Mouse (Mus musculus): Measurements from ENCODE around the gene Nanog.
"Not testable (repeated sequence)": the region's sequence is repeated elsewhere in the genome, so short reads cannot be mapped to it uniquely, and the experiment has no call there.

Gene Nanog

GRCm38 (mm10) chr6:122702480-122703124, 4.7 kb upstream of the Nanog start:
- DNase-seq (ENCODE audit: low spot score) = peak; percentile 93

- DNase-seq (ENCODE audit: low spot score) = no peak
These were observed 4.0 kb upstream of the Nanog start for GRCm38 (mm10) chr6:122703251-122703650.

GRCm38 (mm10) chr6:122703706-122704105, 3.6 kb upstream of the Nanog start:
- no peak for DNase-seq (ENCODE audit: low spot score)

- no peak for DNase-seq (ENCODE audit: low spot score)
These were observed 900 bp upstream of the Nanog start for GRCm38 (mm10) chr6:122706337-122706840.

GRCm38 (mm10) chr6:122708826-122709225, 1.5 kb downstream of the Nanog start:
- DNase-seq (ENCODE audit: low spot score) = no peak

GRCm38 (mm10) chr6:122711455-122711854, 4.2 kb downstream of the Nanog start:
- no peak for DNase-seq (ENCODE audit: low spot score)

- DNase-seq (ENCODE audit: low spot score) = not testable (repeated sequence)
These were observed 5.8 kb downstream of the Nanog start for GRCm38 (mm10) chr6:122713116-122713515.

- no peak for DNase-seq (ENCODE audit: low spot score)
These were observed 7.5 kb downstream of the Nanog start for GRCm38 (mm10) chr6:122714707-122715365.

GRCm38 (mm10) chr6:122715886-122716285, 8.6 kb downstream of the Nanog start:
- DNase-seq (ENCODE audit: low spot score) = no peak

- DNase-seq (ENCODE audit: low spot score) = not testable (repeated sequence)
These were observed 10.9 kb downstream of the Nanog start for GRCm38 (mm10) chr6:122718224-122718623.

- DNase-seq (ENCODE audit: low spot score) = peak; percentile 86
These were observed 12.7 kb downstream of the Nanog start for GRCm38 (mm10) chr6:122719942-122720341.

- DNase-seq (ENCODE audit: low spot score) = peak; percentile 76
These were observed 32.7 kb downstream of the Nanog start for GRCm38 (mm10) chr6:122739952-122740351.

- no peak for DNase-seq (ENCODE audit: low spot score)
These were observed 34.4 kb downstream of the Nanog start for GRCm38 (mm10) chr6:122741460-122742227.

- DNase-seq (ENCODE audit: low spot score) = no peak
These were observed 35.1 kb downstream of the Nanog start for GRCm38 (mm10) chr6:122742228-122742899.

- DNase-seq (ENCODE audit: low spot score) = no peak
These were observed 36.1 kb downstream of the Nanog start for GRCm38 (mm10) chr6:122743353-122743752.

GRCm38 (mm10) chr6:122744505-122745249, 37.4 kb downstream of the Nanog start:
- DNase-seq (ENCODE audit: low spot score) = no peak

- DNase-seq (ENCODE audit: low spot score) = no peak
These were observed 43.3 kb downstream of the Nanog start for GRCm38 (mm10) chr6:122750579-122750978.

GRCm38 (mm10) chr6:122755913-122756312, 48.6 kb downstream of the Nanog start:
- no peak for DNase-seq (ENCODE audit: low spot score)

- no peak for DNase-seq (ENCODE audit: low spot score)
These were observed 51.4 kb downstream of the Nanog start for GRCm38 (mm10) chr6:122758732-122759131.

- DNase-seq (ENCODE audit: low spot score) = no peak
These were observed 53.8 kb downstream of the Nanog start for GRCm38 (mm10) chr6:122761011-122761599.

GRCm38 (mm10) chr6:122761901-122762300, 54.6 kb downstream of the Nanog start:
- no peak for DNase-seq (ENCODE audit: low spot score)

Data from adipocyte (in vitro differentiated cells).